Mouse (Mus musculus) hindbrain, postnatal 0 days (tissue): Measurements from ENCODE around the gene Prl8a1. TPM values are rescaled to one million over a fixed set of nuclear protein-coding genes. Genes with fewer than 3 reads are reported as not detected.

ENCODE experiments used
- ATAC-seq: fragments of 200-750 bp; cut with Nextera tagmentation; 2 replicates; pipeline ENCODE4 v1.8.0; 2017; ENCODE audit warnings: mild to moderate bottlenecking, moderate TSS enrichment, moderate library complexity
- DNase-seq: peaks from one replicate; pipeline ENCODE4 v3.0.0-alpha.2; 2015; ENCODE audit warnings: low spot score
- H3K27ac ChIP-seq: fragments of 300-500 bp; sonication (generic); 2 replicates; pipeline ENCODE4 v1.5.1; 2014; ENCODE audit warnings: mild to moderate bottlenecking
- H3K27me3 ChIP-seq: fragments of 300-500 bp; sonication (generic); 2 replicates; pipeline ENCODE4 v1.6.1; 2014; ENCODE audit warnings: low read length, mixed read lengths; ENCODE audit not compliant: insufficient read depth
- H3K36me3 ChIP-seq: fragments of 300-500 bp; sonication (generic); 2 replicates; pipeline ENCODE4 v1.6.1; 2014; ENCODE audit warnings: low read length, mixed read lengths; ENCODE audit not compliant: insufficient read depth
- H3K4me1 ChIP-seq: fragments of 300-500 bp; sonication (generic); 2 replicates; pipeline ENCODE4 v1.6.1; 2014; ENCODE audit warnings: antibody characterized with exemption, low read length, mixed read lengths; ENCODE audit not compliant: insufficient read depth
- H3K4me2 ChIP-seq: fragments of 300-500 bp; sonication (generic); 2 replicates; pipeline ENCODE4 v1.6.1; 2014; ENCODE audit warnings: low read depth, mild to moderate bottlenecking, low read length, moderate library complexity, mixed read lengths
- H3K4me3 ChIP-seq: fragments of 300-500 bp; sonication (generic); 2 replicates; pipeline ENCODE4 v1.5.1; 2014; ENCODE audit warnings: low read length
- H3K9ac ChIP-seq: fragments of 300-500 bp; sonication (generic); replicated peaks from 2 replicates; pipeline ENCODE4 v1.6.1; 2014; ENCODE audit warnings: mild to moderate bottlenecking, low read length, moderate library complexity, mixed read lengths
- H3K9me3 ChIP-seq: fragments of 300-500 bp; sonication (generic); 2 replicates; pipeline ENCODE4 v1.6.1; 2016; ENCODE audit warnings: low read length, mixed read lengths
- CTCF ChIP-seq: IDR thresholded peaks from 2 replicates; pipeline ENCODE4 v1.5.1; 2016; ENCODE audit warnings: antibody characterized with exemption, control low read depth, low read depth
- WGBS: fragments of 180-500 bp; shearing (Covaris S2); extraction: QIAGEN DNeasy Blood & Tissue Kit; methylation state at CpG from one replicate; pipeline ENCODE4 v1.1.7; 2014; 5-methylcytosine and 5-hydroxymethylcytosine counted together
- polyA plus RNA-seq: library from polyadenylated mRNA; unstranded; fragments of >200 nt; fragmentation: Nextera tagmentation; extraction: Ambion mirVana; gene quantifications from 2 replicates; pipeline ENCODE4 v1.2.1, GENCODE M21; 2015
- total RNA-seq: library from RNA; depleted of rRNA; stranded (reverse); fragments of >200 nt; gene quantifications from 2 replicates; pipeline ENCODE4 v1.2.3, GENCODE M21; 2014; rRNA removed

Gene Prl8a1
- total RNA-seq: not detected in 2 replicates
- not detected in 2 replicates for polyA plus RNA-seq

DNA sequence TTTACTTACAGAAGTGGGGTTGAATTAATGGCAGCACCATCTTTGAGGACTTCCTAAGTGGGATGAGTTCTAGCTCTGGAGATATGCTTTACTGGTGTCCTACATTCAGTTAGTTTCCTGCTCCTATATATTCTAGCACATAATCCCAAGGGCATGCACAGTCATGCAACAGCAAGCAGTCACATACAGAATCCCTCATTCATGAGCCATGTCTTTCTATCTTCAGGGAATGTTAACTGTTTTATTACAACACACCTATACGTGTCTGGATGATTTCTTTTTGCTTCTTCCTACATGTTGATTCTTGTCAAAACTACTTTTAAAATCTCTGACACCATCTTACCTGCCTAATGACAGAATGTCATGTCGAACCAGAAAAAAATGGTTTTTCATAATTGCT is at the start of gene Prl8a1:
Gene Prl8a1, minus strand, starts transcription at position 101 of the 400 bp plus-strand sequence.
- Histone ChIP-seq H3K27me3 (no peaks in the 10 kb centered on the region), H3K9me3 (no peaks in the 10 kb centered on the region), H3K27ac (no peak within 1 kb of the TSS), H3K4me1 (no peaks in the 10 kb centered on the region), H3K36me3 (no peaks in the 10 kb centered on the region), H3K4me2 (no peak within 1 kb of the TSS), H3K9ac (no peak within 1 kb of the TSS), H3K4me3 (no peak within 1 kb of the TSS)
- WGBS: 88% methylated on average over 2 of the region's 2 CpGs
- no peak for TF ChIP-seq CTCF
- ATAC-seq: no peak
- DNase-seq: no peak

DNA sequence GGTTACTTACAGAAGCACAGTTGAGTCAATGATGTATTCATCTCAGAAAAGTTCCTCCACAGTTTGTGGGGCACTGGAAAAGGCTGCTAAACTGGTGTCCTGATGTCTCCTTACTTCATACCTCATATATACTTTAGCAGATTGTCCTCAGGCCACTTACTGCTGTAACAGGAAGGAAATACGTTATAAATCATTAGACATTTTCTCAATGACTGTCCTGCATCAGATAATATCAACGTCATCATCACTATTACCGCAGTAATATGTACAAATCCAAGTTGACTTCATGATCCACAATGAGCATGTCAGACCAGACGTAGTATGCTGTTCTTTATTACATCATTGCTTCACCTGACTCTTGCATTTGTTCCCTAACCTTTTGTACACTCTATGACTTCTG is 28.5 kb upstream of the Prl8a1 start, which contains the start of gene Prl7b1:
Gene Prl7b1, minus strand, starts transcription at position 101 of the 400 bp plus-strand sequence.
- Histone ChIP-seq H3K9ac (no peak within 1 kb of the TSS), H3K4me1 (no peaks in the 10 kb centered on the region), H3K36me3 (no peaks in the 10 kb centered on the region), H3K27ac (no peak within 1 kb of the TSS), H3K4me3 (no peak within 1 kb of the TSS), H3K27me3 (no peaks in the 10 kb centered on the region), H3K9me3 (no peaks in the 10 kb centered on the region), H3K4me2 (no peak within 1 kb of the TSS)
- no peak for ATAC-seq
- 82% methylated on average over 4 of the region's 4 CpGs for WGBS
- no peak for DNase-seq
- TF ChIP-seq CTCF: no peak

DNA sequence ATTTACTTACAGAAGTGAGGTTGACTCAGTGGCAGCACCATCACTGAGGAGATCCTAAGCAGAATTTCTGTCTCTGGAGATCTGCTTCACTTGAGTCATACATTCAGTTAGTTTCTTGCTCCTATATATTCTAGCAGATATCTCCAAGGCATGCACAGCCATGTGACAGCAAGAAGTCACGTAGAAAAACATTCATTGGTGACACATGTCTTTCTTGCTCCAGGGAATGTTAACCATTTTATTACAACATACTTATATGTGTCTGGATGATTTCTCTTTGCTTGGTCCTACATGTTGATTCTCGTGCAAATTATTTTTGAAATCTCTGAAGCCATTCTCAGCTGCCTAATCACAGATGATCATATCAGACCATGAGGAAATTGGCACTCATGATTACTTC is 17.5 kb downstream of the Prl8a1 start, which contains the start of gene Prl8a9:
Gene Prl8a9, minus strand, starts transcription at position 101 of the 400 bp plus-strand sequence.
- ATAC-seq (no peak), DNase-seq (no peak)
- Histone ChIP-seq H3K36me3 (no peaks in the 10 kb centered on the region), H3K27ac (no peak within 1 kb of the TSS), H3K9ac (no peak within 1 kb of the TSS), H3K4me2 (no peak within 1 kb of the TSS), H3K27me3 (no peaks in the 10 kb centered on the region), H3K4me3 (no peak within 1 kb of the TSS), H3K4me1 (no peaks in the 10 kb centered on the region), H3K9me3 (no peaks in the 10 kb centered on the region)
- 84% methylated on average over 2 of the region's 2 CpGs for whole genome bisulfite sequencing
- no peak for TF ChIP-seq CTCF

DNA sequence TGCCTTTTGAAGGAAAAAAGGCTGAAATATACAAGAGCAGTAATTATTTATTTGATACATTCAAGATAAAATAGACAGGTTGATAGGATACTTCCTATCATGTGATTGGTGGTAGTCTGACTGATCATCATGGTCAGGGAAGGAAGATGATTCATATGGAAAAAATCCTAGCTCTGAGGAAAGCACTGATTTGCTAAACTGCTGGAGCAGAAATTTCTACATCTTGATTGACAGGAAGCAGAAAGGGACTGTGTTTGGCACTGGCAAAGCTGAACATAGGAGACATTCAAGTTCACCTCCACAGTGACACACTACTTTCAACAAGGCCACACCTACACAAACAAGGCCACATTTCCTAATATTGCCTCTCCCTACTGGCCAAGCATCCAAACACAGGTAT is 28.6 kb downstream of the Prl8a1 start:
- DNase-seq: no peak
- Histone ChIP-seq H3K4me2 (no peak overlapping the region), H3K9ac (no peak overlapping the region), H3K4me3 (no peak overlapping the region), H3K9me3 (no peaks in the 10 kb centered on the region), H3K27ac (no peak overlapping the region), H3K36me3 (no peaks in the 10 kb centered on the region), H3K27me3 (no peaks in the 10 kb centered on the region), H3K4me1 (no peaks in the 10 kb centered on the region)
- ATAC-seq: no peak
- no peak for TF ChIP-seq CTCF

Other genes with a start within 250 kb of the Prl8a1 start
- not detected in 2 replicates for gene Prl8a2, start 236.5 kb downstream of the Prl8a1 start, total RNA-seq
- not detected in 2 replicates for gene Prl8a2, start 236.5 kb downstream of the Prl8a1 start, polyA plus RNA-seq
- gene Prl2b1, start 191.3 kb downstream of the Prl8a1 start, total RNA-seq: not detected in 2 replicates
- gene Prl2b1, start 191.3 kb downstream of the Prl8a1 start, polyA plus RNA-seq: not detected in 2 replicates
- not detected in 2 replicates for gene Prl8a6, start 143.5 kb downstream of the Prl8a1 start, total RNA-seq
- gene Prl8a6, start 143.5 kb downstream of the Prl8a1 start, polyA plus RNA-seq: not detected in 2 replicates
- gene Prl8a8, start 69.0 kb downstream of the Prl8a1 start, total RNA-seq: not detected in 2 replicates
- not detected in 2 replicates for gene Prl8a8, start 69.0 kb downstream of the Prl8a1 start, polyA plus RNA-seq
- gene Prl8a9, start 17.6 kb downstream of the Prl8a1 start, total RNA-seq: not detected in 2 replicates
- not detected in 2 replicates for gene Prl8a9, start 17.6 kb downstream of the Prl8a1 start, polyA plus RNA-seq
- gene Prl7b1, start 28.4 kb upstream of the Prl8a1 start, total RNA-seq: not detected in 2 replicates
- gene Prl7b1, start 28.4 kb upstream of the Prl8a1 start, polyA plus RNA-seq: not detected in 2 replicates
- not detected in 2 replicates for gene Prl7a1, start 60.3 kb upstream of the Prl8a1 start, total RNA-seq
- gene Prl7a1, start 60.3 kb upstream of the Prl8a1 start, polyA plus RNA-seq: not detected in 2 replicates
- gene Prl7a2, start 85.9 kb upstream of the Prl8a1 start, total RNA-seq: not detected in 2 replicates
- gene Prl7a2, start 85.9 kb upstream of the Prl8a1 start, polyA plus RNA-seq: not detected in 2 replicates
- gene Prl7d1, start 134.6 kb upstream of the Prl8a1 start, total RNA-seq: not detected in 2 replicates
- gene Prl7d1, start 134.6 kb upstream of the Prl8a1 start, polyA plus RNA-seq: not detected in 2 replicates
- gene Prl7c1, start 198.6 kb upstream of the Prl8a1 start, total RNA-seq: not detected in 2 replicates
- gene Prl7c1, start 198.6 kb upstream of the Prl8a1 start, polyA plus RNA-seq: not detected in 2 replicates
- gene Prl2a1, start 219.5 kb upstream of the Prl8a1 start, total RNA-seq: not detected in 2 replicates
- not detected in 2 replicates for gene Prl2a1, start 219.5 kb upstream of the Prl8a1 start, polyA plus RNA-seq